Mouse (Mus musculus): ENCODE results near the gene Il12rb1.
A peak's percentile ranks its signal among the peaks of the same experiment; 100 is the strongest.

Gene Il12rb1

DNA sequence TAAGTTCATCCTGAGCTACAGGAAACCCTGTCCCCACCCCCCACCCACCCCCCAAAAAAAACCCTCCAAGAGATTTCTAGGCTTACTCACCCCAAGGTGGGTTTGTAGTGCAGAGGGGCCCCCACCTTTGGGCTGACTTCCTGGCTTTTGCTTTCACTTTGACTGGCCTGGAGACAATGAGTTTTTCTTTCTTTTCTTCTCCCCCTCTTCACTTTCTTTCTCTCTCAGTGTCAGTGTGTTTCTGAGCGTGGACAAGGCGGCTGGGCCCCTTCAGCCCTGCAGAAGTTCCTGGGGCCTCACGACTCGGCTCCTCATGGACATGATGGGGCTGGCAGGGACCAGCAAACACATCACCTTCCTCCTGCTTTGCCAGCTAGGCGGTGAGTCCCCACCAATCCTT lies at the start of gene Il12rb1:
Gene Il12rb1 (plus strand): TSS at position 211 of the 400 bp plus-strand sequence.
- no peak for DNase-seq (ENCODE audit: low read depth, low spot score)

GRCm38 (mm10) chr8:70758616-70759561 lies 49.4 kb upstream of the Il12rb1 start:
- DNase-seq (ENCODE audit: low read depth, low spot score): no peak

DNA sequence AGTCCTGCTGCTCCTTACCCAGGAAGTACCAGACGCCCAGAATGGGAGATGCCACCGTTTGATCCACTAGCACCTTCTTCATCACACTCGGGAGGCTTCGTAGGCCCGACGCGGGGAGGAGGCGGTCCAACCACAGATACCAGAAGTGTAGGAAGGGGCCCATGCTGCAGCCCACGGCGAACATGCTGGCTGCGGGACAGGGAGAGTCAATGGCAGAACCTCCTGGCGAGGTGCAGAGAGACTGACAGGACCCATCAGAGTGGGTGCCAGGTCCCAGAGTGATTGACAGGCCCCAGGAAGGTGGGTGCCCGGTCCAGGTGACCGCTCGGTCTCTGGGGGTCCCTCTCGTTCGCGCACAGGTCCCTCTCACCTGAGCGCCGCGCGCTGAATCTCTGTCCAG lies 47.9 kb upstream of the Il12rb1 start:
- DNase-seq (ENCODE audit: low read depth, low spot score): no peak

DNA sequence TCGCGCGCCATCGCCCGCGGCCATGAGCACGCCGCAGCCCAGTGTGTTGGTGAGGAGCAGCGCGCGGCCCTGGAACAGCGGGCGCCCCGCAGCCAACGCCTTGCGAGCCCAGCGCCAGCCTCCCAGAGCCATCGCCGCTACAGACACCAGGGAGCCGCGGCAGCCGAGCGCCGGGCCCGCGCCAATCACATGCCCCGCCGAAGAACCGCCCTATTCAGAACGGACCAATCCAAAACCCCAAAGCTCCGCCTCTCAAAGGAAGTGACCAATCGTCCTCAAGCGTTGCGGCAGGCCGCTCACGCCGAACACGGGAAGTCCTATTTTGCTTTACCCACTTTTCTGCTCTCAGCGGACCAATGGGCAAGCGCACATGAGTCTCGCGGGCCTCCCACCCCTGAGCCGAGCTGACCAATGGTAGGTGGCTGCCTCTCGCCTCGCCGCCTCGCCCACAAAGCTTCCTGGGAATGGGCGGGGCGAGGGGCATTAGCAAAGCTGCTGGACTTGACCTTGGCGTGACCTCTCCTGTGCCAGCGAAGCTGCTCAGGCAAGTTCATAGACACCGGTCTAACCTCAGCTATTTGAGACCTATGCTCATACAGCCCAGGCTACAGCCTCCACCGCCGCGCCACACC lies 47.4 kb upstream of the Il12rb1 start, which contains the start of gene Mpv17l2:
Gene Mpv17l2 (minus strand): TSS at position 172 of the 632 bp plus-strand sequence.
- peak; percentile 97 for DNase-seq (ENCODE audit: low read depth, low spot score)

- DNase-seq (ENCODE audit: low read depth, low spot score): no peak
Observed at GRCm38 (mm10) chr8:70762118-70762517, 46.1 kb upstream of the Il12rb1 start.

GRCm38 (mm10) chr8:70763354-70763753 lies 44.9 kb upstream of the Il12rb1 start:
- no peak for DNase-seq (ENCODE audit: low read depth, low spot score)

DNA sequence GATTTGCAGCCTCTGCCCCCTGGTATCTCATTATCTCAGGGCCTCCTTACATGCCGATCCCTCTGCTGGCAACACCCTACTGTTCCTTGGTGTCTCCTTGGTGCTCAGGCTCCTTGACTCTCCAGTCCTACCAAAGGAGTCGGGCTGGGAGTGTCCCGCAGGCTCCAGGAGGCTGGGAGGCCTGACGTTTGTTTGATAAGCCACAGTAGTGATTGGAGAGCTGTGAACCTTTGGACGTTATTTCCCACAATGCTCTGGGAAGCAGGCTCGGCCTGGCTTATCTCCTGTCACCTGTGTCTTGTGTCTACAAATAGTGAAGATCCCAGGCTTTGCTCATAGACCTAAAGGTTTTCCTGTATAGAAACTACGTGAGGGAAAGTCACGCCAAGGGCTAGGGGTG lies 44.2 kb upstream of the Il12rb1 start:
- no peak for DNase-seq (ENCODE audit: low read depth, low spot score)

DNA sequence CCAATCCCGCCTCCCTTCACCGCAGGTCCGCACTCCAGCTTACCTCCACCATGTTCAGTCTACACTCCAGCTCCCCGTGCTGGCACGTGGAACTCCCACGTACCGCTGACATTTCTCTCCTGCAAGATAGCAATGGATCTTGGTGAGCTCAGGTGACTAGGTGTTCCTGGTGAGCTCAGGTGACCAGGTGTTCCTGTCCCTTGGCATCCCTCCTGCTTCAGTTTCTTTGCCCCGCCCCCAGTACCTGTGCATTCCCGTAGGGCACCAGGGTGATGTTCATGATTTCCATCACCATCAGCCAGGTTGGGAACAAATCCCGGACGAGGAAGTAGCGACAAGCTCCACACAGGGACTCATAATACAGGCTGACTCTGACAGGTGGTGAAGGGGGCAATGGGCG lies 43.6 kb upstream of the Il12rb1 start:
- no peak for DNase-seq (ENCODE audit: low read depth, low spot score)

DNA sequence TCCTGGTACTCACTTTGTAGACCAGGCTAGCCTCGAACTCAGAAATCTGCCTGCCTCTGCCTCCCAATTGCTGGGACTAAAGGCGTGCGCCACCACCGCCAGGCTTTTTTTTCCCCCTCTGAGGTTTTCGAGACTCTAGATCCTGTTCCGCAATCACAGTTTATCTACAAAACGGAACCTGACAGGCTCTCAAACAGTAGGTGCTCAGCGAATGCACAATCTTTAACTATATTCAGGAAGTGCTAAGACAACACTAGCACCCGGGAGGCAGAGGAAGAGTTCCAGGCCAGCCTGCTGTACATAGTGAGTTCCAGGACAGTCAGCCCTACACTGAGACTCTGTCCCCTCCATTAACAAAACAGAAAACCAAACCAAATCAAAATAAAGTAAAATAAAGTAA lies 42.9 kb upstream of the Il12rb1 start:
- no peak for DNase-seq (ENCODE audit: low read depth, low spot score)

- no peak for DNase-seq (ENCODE audit: low read depth, low spot score)
Observed at GRCm38 (mm10) chr8:70765838-70766570, 42.2 kb upstream of the Il12rb1 start.

GRCm38 (mm10) chr8:70766571-70767440 lies 41.4 kb upstream of the Il12rb1 start:
- no peak for DNase-seq (ENCODE audit: low read depth, low spot score)

DNA sequence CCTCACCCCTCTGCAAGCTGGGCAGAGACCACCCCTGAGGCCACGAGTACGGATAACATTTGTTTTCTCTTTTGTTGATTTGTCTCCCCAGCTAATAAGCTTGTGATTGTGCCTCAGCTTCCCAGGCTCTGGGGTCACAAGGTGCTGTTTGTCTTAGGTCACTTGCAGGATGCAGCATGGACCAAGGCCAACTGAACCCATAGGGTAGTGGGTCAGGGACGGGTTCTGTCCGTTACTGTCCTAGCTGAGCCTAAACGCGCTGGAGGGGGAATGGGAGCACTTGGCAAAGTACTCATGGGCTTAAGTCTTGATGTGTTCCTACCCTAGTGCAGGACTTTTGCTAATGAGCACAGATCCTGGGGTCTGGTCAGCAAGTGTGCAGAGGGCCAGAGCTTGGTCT lies 40.7 kb upstream of the Il12rb1 start:
- no peak for DNase-seq (ENCODE audit: low read depth, low spot score)

- no peak for DNase-seq (ENCODE audit: low read depth, low spot score)
Observed at GRCm38 (mm10) chr8:70768231-70768776, 39.9 kb upstream of the Il12rb1 start.

DNA sequence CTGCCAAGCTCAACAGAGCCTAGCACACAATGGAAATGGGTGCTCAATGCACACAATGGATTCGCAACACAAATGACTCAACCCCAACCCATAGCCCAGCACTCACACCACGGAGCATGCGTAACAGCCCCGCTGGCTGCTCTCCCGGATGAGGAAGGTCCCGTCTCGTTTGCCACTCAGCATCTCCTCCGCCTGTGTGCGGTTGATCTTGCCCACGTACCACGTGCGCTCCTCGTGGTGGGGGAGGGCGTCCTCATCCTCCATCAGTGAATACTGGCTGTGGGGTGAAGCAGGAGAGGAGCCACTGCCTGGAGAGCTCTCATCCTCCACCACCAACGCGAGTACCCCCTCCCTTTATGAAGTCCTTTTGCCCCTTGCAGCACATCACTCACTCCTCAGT lies 39.3 kb upstream of the Il12rb1 start:
- DNase-seq (ENCODE audit: low read depth, low spot score): no peak

- peak; percentile 71 for DNase-seq (ENCODE audit: low read depth, low spot score)
Observed at GRCm38 (mm10) chr8:70769359-70769758, 38.9 kb upstream of the Il12rb1 start.

GRCm38 (mm10) chr8:70769858-70770257 lies 38.4 kb upstream of the Il12rb1 start:
- DNase-seq (ENCODE audit: low read depth, low spot score): no peak

DNA sequence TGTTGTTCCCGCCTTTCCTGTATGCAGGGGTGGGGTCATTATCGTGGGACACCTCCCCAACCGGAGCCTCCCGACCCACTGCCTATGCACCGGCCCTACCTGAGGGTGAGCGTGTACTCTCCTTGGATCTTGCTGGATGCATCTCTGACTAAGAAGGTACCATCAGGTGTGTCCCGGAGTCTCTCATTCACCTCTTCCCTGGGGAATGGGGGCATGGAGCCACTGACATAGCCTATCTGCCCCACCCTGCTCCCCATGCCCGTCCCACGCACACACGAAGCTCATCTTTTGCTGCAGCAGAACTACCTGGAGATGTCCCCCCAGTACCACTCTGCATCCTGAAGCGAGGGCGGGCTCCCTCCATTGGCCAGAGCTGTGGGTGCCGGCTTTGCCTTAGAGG lies 37.5 kb upstream of the Il12rb1 start:
- no peak for DNase-seq (ENCODE audit: low read depth, low spot score)

GRCm38 (mm10) chr8:70771217-70771616 lies 37.0 kb upstream of the Il12rb1 start:
- no peak for DNase-seq (ENCODE audit: low read depth, low spot score)

DNA sequence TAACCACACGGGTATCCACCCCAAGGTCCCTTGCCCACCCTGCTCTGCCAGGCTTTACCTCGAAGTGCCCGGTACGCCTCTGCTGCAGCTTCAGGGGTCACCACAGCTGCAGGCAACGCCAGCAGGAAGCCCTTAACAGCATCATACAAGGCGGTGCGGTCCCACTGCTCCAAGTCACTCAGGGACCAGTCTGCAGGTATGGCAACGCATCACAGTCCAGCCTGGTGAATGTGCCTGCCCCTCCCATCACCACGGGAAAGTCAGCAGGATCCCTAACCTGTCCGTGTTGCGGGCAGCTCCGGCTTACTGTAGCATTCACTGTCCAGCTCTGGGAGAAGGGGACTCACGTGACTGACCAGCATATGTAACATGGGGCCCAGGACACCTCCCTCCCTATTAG lies 36.2 kb upstream of the Il12rb1 start:
- no peak for DNase-seq (ENCODE audit: low read depth, low spot score)

DNA sequence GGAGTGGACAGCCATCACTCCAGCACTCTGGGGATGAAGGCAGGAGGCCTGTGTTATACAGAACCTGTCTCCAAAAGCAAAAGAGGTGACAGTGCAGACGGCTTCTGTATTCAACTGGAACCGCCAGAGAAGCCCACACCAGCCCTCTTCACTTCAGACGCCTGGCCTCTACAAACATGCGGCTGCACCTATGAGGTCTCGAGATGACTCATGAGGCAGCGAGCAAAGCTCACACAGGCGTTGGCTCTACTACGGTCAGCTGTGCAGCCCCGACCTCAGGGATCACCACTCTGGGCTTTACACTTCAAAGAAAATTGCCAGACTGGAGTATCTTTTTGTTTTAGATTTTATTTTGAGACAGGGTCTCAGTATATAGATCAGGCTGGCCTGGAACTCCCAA lies 35.4 kb upstream of the Il12rb1 start:
- no peak for DNase-seq (ENCODE audit: low read depth, low spot score)

GRCm38 (mm10) chr8:70773410-70773809 lies 34.8 kb upstream of the Il12rb1 start:
- DNase-seq (ENCODE audit: low read depth, low spot score): no peak
